Mouse (Mus musculus) lung, adult 2 months (tissue): ENCODE measurements around the gene Tctex1d1.

ENCODE experiments used
- CTCF ChIP-seq: fragments of 200-500 bp; IDR thresholded peaks from 2 replicates; pipeline ENCODE4 v1.5.1; 2011; ENCODE audit warnings: mild to moderate bottlenecking, low read length, control low read depth; ENCODE audit not compliant: insufficient read depth
- POLR2A ChIP-seq: fragments of 200-500 bp; IDR thresholded peaks from 2 replicates; pipeline ENCODE4 v1.6.1; 2011; ENCODE audit warnings: low read depth, mild to moderate bottlenecking, control low read depth, low read length, borderline replicate concordance; ENCODE audit errors: extremely low read depth

DNA sequence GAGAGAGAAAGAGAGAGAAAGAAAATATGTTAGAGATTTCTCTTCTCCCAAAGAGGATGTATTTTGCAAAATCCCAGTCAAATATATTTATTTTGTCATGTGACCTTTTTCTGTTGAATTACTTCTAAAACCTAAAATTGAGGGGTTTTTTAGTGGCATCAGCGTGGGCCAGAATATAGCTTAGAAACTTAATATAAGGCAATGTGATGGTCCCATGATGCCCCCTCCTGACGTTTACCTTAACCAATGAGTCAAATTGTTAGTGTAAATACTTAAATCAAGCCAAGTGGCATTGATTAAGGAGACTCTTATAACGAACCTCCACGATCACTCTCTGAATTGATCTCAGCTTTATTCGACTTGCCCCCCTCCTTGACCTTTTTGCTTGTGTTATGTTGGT lies 4.2 kb upstream of the Tctex1d1 start:
- TF ChIP-seq CTCF: no peak
- TF ChIP-seq POLR2A: no peak
